Mouse (Mus musculus): ENCODE measurements around the gene Nfya. TPM values are rescaled to one million over a fixed set of nuclear protein-coding genes. Genes with fewer than 3 reads are reported as not detected.
A peak's percentile ranks its signal among the peaks of the same experiment; 100 is the strongest.

The Nfya gene
- polyA plus RNA-seq, 1 experiment from 2014 or later, result 26.4 TPM

DNA sequence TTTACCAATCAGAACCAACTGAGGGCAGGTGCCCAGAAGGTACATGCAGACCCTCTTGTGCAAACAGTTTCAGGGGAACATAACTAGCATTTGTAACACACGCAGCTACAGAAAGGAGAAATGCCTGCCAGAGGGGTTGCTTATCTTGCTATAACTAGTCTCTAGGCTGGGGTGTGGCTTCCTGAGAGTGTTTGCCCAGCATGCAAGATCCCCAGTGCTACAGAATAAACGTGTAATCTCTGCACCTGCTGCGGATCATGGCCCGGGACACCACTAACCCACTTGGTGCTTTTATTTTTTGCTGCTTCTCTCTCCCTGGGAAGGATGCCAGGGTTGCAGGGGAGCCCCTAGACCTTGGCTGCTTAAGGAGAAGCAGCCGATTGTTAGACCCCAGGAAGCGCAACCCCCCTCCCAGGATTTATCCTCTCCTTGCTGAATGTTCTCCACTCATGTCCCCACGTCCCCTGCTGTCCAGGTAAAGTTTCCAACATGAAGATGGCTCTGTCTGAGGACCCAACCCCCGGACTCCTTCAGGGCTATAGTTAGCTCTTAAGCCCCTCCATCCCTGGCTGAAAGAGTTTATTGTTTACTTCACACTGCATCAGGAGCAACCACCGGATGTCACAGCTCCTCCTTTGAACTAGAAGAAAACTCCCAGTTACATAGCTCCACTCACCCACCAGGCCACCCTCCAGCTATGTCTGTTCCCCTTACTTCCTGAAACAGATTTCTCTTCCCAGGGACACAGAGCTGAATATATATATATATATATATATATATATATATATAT is 16.3 kb upstream of the Nfya start:
- no peak for DNase-seq (ENCODE audit: low spot score)
- peaks cover 27% of the 10 kb centered on the region for H3K4me1 ChIP-seq

GRCm38 (mm10) chr17:48424237-48424636 is 14.5 kb upstream of the Nfya start:
- Histone ChIP-seq H3K27ac (no peak overlapping the region), H3K4me1 (peaks cover 27% of the 10 kb centered on the region), H3K27me3 (ENCODE audit: low read depth, poor library complexity, severe bottlenecking) (no peaks in the 10 kb centered on the region), H3K4me3 (no peak overlapping the region), H3K36me3 (peaks cover 4% of the 10 kb centered on the region; the same call in 1 of the 2 replicates), H3K9me3 (replicated peaks) (no peaks in the 10 kb centered on the region)
- 88% methylated on average over 9 of the region's 9 CpGs for WGBS
- no peak for DNase-seq (ENCODE audit: low spot score)

More for the DNA sequence above, 16.3 kb upstream of the Nfya start:
- 57% methylated on average over 9 of the region's 9 CpGs for WGBS
- Histone ChIP-seq H3K9me3 (replicated peaks) (no peaks in the 10 kb centered on the region), H3K27me3 (ENCODE audit: low read depth, poor library complexity, severe bottlenecking) (no peaks in the 10 kb centered on the region), H3K36me3 (no peaks in the 10 kb centered on the region), H3K4me3 (no peak overlapping the region), H3K27ac (0 out of 2 replicates have a peak overlapping the region, but pooled peaks have one; percentile 30)

DNA sequence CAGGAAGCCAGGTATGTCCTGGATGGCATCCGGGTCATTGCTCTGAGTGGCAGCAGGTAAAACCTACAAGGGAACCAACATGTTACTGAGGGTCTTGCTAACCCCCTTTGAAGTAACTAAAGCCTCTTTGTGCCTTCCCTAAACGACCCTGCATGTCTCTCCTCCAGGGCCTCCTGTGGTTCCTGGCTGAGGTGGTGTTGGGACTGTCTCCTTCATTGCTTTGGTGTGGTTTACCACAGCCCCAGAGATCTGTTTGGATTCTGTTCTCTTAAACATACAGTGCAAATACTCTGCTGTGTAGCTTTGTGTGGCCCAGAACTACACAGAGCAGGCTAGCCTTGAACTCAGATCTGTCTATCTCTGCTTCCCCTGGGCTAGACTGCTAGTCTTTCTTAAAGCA is 9.9 kb upstream of the Nfya start:
- 57% methylated on average over 2 of the region's 2 CpGs for WGBS
- Histone ChIP-seq H3K4me3 (no peak overlapping the region), H3K27me3 (ENCODE audit: low read depth, poor library complexity, severe bottlenecking) (no peaks in the 10 kb centered on the region), H3K27ac (no peak overlapping the region), H3K9me3 (replicated peaks) (no peaks in the 10 kb centered on the region), H3K36me3 (peaks cover 48% of the 10 kb centered on the region), H3K4me1 (no peaks in the 10 kb centered on the region)
- DNase-seq (ENCODE audit: low spot score), result no peak

- peaks cover 56% of the 10 kb centered on the region for H3K36me3 ChIP-seq
Measured at GRCm38 (mm10) chr17:48418781-48419180, 9.1 kb upstream of the Nfya start.

GRCm38 (mm10) chr17:48418174-48418573 is 8.5 kb upstream of the Nfya start:
- H3K27ac ChIP-seq, result no peak overlapping the region

More at GRCm38 (mm10) chr17:48418781-48419180, 9.1 kb upstream of the Nfya start:
- H3K27ac ChIP-seq, result no peak overlapping the region
- no peaks in the 10 kb centered on the region for H3K4me1 ChIP-seq
- no peak for DNase-seq (ENCODE audit: low spot score)
- no peaks in the 10 kb centered on the region for H3K9me3 ChIP-seq (replicated peaks)
- no peaks in the 10 kb centered on the region for H3K27me3 ChIP-seq (ENCODE audit: low read depth, poor library complexity, severe bottlenecking)
- WGBS, result 92% methylated on average over 1 of the region's 1 CpGs
- no peak overlapping the region for H3K4me3 ChIP-seq

DNA sequence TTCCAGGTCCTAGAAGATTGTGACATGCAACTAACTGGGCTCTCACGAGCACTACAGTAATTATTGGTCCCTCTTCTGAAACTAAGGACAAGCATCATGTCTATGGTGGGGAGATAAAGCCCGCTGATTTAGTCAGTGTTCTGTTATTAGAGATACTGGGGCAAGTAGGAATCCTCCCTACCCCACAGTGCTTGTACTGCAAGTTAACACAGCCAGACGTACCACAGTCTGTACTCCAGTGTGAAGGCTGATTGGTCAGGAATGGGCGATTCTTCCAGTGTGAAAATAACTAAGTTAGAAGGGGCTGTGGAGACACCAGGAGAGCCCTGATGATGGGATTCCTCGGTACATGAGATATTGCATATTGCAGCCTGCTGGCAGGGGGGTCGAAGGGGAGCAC is 7.8 kb upstream of the Nfya start:
- WGBS, result 93% methylated on average over 6 of the region's 6 CpGs
- Histone ChIP-seq H3K27me3 (ENCODE audit: low read depth, poor library complexity, severe bottlenecking) (no peaks in the 10 kb centered on the region), H3K36me3 (peaks cover 67% of the 10 kb centered on the region), H3K27ac (no peak overlapping the region), H3K9me3 (replicated peaks) (no peaks in the 10 kb centered on the region), H3K4me1 (no peaks in the 10 kb centered on the region), H3K4me3 (no peak overlapping the region)
- DNase-seq (ENCODE audit: low spot score), result no peak

More at GRCm38 (mm10) chr17:48418174-48418573, 8.5 kb upstream of the Nfya start:
- 86% methylated on average over 7 of the region's 7 CpGs for WGBS
- Histone ChIP-seq H3K4me3 (no peak overlapping the region), H3K4me1 (no peaks in the 10 kb centered on the region), H3K9me3 (replicated peaks) (no peaks in the 10 kb centered on the region), H3K36me3 (peaks cover 62% of the 10 kb centered on the region), H3K27me3 (ENCODE audit: low read depth, poor library complexity, severe bottlenecking) (no peaks in the 10 kb centered on the region)
- no peak for DNase-seq (ENCODE audit: low spot score)

DNA sequence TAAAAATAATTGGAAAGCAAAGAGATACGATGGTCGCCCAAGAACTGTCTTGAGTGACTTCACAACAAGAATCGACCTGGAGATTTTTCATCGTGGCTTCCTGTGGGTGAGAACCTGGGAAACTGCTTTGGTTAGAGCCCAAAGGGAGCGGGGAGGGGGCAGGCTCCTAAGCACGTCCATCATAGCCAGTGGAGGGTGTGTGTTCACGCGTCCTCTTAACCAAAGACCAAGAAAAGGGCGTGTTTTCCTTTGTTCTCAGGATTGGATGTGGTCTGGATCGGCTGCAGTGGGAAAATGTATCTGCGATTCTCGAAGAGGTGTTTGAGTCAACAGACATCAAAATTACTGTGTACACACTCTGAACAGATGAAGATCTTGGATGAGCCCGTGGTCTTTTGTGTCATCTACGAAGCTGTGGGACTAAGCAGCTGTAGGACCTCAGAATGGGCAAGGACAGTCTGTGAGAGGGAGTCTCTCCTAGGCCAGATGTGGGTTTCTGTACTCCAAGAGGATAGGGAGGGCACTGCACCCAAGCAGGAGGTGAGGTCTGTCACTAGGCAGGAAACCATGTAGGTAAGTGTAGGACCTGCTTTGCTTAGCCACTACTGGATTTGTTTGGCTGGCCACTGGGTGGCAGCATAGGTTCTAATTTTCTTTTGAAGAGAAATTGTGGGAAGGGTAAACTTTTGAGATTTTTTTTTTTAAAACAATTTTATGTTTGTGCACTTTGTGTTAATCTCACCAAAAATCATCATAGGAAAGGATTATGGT is 6.9 kb upstream of the Nfya start:
- no peak overlapping the region for H3K4me3 ChIP-seq
- WGBS, result 93% methylated on average over 14 of the region's 14 CpGs
- peak; percentile 63 for DNase-seq (ENCODE audit: low spot score)
- H3K4me1 ChIP-seq, result 0 out of 2 replicates have a peak, but pooled peaks cover 4% of the 10 kb centered on the region
- H3K27me3 ChIP-seq (ENCODE audit: low read depth, poor library complexity, severe bottlenecking), result no peaks in the 10 kb centered on the region
- H3K9me3 ChIP-seq (replicated peaks), result no peaks in the 10 kb centered on the region
- no peak overlapping the region for H3K27ac ChIP-seq
- H3K36me3 ChIP-seq, result peaks cover 75% of the 10 kb centered on the region

DNA sequence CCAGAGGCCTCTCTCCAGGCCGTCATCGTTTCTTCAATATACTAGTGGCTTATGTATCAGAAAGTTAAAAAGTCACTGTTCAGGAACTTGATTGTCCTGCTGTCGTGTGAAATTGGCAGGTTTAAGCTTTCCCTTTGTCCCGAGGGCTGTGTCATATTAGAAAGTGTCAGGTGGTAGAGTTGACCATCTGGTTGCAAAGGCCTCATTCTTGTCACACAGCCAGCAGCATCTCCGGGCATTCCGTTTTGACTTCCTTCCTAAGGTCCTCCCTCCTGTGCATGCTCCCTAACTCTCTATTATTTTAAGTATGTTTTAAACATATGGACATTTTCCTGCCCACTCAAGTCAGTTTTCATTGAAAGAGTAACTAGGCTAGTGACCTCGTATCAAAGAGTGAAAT is 6.3 kb upstream of the Nfya start:
- no peak for DNase-seq (ENCODE audit: low spot score)
- no peak overlapping the region for H3K27ac ChIP-seq
- H3K4me3 ChIP-seq, result no peak overlapping the region
- H3K4me1 ChIP-seq, result peaks cover 7% of the 10 kb centered on the region; the same call in 1 of the 2 replicates
- H3K9me3 ChIP-seq (replicated peaks), result no peaks in the 10 kb centered on the region
- peaks cover 75% of the 10 kb centered on the region for H3K36me3 ChIP-seq
- WGBS, result 89% methylated on average over 7 of the region's 7 CpGs
- no peaks in the 10 kb centered on the region for H3K27me3 ChIP-seq (ENCODE audit: low read depth, poor library complexity, severe bottlenecking)

GRCm38 (mm10) chr17:48411241-48411640 is 1.5 kb upstream of the Nfya start:
- no peaks in the 10 kb centered on the region for H3K27me3 ChIP-seq (ENCODE audit: low read depth, poor library complexity, severe bottlenecking)
- no peak for DNase-seq (ENCODE audit: low spot score)

DNA sequence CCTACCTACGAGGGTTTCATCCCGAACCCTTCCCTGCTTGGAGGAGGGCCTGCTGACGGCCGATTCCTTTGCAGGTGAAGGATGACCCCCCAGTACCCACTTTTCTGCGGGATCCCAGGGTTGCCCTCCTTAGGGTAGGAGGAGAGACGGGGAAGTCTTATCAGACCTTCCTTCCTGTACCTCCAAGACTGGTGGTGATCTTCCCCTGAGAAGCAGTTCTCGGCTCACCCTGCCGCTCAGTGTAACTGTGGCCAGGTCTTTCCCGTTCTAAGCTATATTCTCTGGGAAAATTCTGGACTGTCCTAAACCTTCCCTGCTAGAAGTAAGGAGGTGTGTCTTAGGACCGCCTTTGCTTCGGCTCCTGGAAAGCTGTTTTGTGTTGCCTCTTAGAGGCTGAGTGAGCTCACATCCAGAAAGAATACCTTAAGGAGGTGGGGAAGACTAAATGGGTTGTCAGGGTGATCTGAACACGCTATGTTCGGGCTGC is 636 bp upstream of the Nfya start:
- Histone ChIP-seq H3K9me3 (replicated peaks) (no peaks in the 10 kb centered on the region), H3K27ac (peak overlapping the region; percentile 99), H3K4me3 (peak overlapping the region; percentile 89), H3K4me1 (peaks cover 22% of the 10 kb centered on the region), H3K27me3 (ENCODE audit: low read depth, poor library complexity, severe bottlenecking) (no peaks in the 10 kb centered on the region), H3K36me3 (peaks cover 44% of the 10 kb centered on the region)
- no peak for DNase-seq (ENCODE audit: low spot score)
- WGBS, result under 1% methylated on average over 13 of the region's 13 CpGs

More at GRCm38 (mm10) chr17:48411241-48411640, 1.5 kb upstream of the Nfya start:
- Histone ChIP-seq H3K36me3 (peaks cover 49% of the 10 kb centered on the region), H3K9me3 (replicated peaks) (no peaks in the 10 kb centered on the region), H3K27ac (peak overlapping the region; percentile 99), H3K4me3 (peak overlapping the region; percentile 89), H3K4me1 (peaks cover 22% of the 10 kb centered on the region)
- WGBS, result 71% methylated on average over 8 of the region's 8 CpGs

GRCm38 (mm10) chr17:48408526-48409291 is 997 bp downstream of the Nfya start:
- peak; percentile 79 for DNase-seq (ENCODE audit: low spot score)
- no peaks in the 10 kb centered on the region for H3K27me3 ChIP-seq (ENCODE audit: low read depth, poor library complexity, severe bottlenecking)
- WGBS, result 0% methylated on average over 47 of the region's 47 CpGs
- no peaks in the 10 kb centered on the region for H3K9me3 ChIP-seq (replicated peaks)
- peaks cover 33% of the 10 kb centered on the region for H3K36me3 ChIP-seq
- peak overlapping the region; percentile 99 for H3K27ac ChIP-seq
- peaks cover 22% of the 10 kb centered on the region for H3K4me1 ChIP-seq
- H3K4me3 ChIP-seq, result peak overlapping the region; percentile 89

DNA sequence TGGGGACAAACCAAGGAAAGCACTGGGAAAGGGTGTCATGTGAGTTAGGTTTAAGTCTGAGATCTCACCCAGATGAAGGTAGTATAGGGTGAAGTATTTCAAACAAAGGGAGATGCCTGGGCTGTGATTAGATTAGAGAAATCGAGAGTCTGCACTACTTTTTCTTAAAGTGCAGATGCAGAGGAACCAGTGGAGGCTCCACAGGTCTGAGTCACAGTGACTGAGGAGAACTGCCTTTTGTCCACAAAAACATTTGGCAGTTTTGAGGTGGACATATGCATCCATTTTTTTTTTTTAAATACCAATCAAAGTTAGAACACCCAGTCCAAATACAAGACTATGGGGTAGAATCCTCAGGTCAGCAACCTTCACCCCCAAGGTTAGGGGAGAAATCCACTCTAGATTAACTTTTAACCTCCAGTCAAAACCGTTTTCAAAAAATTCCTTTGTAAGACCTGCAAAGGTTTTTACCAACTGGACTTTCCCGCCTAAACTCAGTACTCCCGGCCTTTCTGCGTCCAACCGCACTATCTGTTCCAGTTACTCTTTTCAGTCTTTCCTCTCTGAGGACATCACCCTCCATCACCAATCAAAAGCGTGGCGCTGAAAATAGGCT is 1.7 kb downstream of the Nfya start:
- H3K4me1 ChIP-seq, result peaks cover 22% of the 10 kb centered on the region
- H3K4me3 ChIP-seq, result peak overlapping the region; percentile 89
- peak overlapping the region; percentile 99 for H3K27ac ChIP-seq
- no peaks in the 10 kb centered on the region for H3K27me3 ChIP-seq (ENCODE audit: low read depth, poor library complexity, severe bottlenecking)
- H3K36me3 ChIP-seq, result peaks cover 27% of the 10 kb centered on the region
- no peaks in the 10 kb centered on the region for H3K9me3 ChIP-seq (replicated peaks)
- WGBS, result 30% methylated on average over 8 of the region's 8 CpGs
- no peak for DNase-seq (ENCODE audit: low spot score)

All from limb, embryonic 10.5 days (tissue).